Mouse (Mus musculus) right cerebral cortex, postnatal 25 days (tissue): ENCODE results near the gene Bphl.
A peak's percentile ranks its signal among the peaks of the same experiment; 100 is the strongest.

Experiments
- DNase-seq: peaks from one replicate; pipeline ENCODE4 v3.0.0; 2022

Bphl gene

GRCm38 (mm10) chr13:34037172-34038055 lies at the start of gene Bphl:
Bphl (plus strand) TSS chr13:34037597.
- DNase-seq: peak; percentile 92

GRCm38 (mm10) chr13:33989625-33990024 lies 47.8 kb upstream of the Bphl start:
- DNase-seq: no peak

GRCm38 (mm10) chr13:33995197-33995596 lies 42.2 kb upstream of the Bphl start:
- peak; percentile 46 for DNase-seq

DNA sequence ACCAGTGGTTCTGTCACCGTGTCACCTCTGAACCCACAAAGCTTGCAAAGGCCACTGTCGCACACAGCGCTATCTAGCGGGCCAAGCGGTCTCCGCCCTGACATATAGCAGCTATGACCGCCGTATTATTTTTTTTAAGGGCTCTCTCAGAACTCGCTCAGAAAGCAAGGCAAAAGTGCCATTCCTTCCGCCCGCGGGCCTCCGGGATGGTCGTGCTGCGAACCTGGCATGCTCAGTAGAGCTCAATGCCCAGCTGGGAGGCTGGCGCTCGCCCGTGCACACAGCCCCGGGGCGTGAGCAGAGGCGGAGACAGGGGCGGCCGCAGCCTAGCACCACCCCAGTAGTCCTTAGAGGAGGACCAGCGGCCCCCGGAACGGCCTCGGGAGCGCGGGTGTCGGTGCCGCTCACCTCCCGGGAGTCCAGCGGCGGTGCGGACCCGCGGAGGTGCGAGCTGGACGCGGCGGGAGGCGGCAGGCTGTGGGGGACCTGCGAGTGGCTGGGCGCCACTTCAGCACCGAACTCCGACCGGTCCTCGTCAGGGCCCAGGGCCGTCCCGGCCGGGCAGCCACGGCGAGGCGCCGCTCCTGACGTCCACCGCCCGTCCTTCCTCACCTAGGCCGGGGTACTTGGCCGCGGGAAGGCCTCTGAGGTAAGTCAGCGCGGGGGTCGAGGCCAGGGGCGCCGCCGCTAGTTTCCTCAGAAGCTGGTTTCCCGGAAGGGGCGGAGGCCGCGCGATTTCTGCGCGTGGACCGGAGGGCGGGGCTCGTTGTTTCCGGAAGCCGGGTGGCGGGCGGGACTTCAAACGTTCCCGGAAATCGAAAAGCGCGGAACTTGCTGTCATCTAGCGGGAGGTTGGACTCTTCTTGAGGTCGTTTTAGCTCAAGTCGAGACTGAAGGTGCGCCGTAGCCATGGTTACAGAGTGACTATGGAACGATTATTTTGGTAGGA lies 35.1 kb upstream of the Bphl start, which contains the start of the genes Ripk1 and Serpinb6a:
Gene Ripk1 (plus strand): TSS at position 306 of the 949 bp plus-strand sequence.
Gene Serpinb6a (minus strand): TSS at position 737 of the 949 bp plus-strand sequence.
- DNase-seq: peak; percentile 89

DNA sequence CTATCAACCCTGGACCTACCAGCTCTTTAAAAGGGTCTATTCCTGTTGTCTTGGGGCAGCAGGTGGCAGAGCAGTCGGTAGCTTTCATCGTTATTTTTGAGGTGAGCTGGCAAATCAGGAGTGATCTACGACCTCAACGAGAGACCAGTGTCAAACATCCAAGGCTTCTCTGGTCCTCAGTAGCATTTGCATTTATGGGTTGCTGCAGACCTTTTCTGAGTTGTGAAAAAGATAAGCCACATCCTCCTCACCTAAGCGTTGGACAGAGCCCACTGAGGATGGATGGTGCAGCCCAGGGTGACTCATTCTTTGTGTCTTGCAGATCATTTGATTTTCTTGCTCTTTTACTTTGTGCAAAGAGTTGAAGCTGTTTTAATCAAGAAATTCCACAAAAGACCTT lies 34.3 kb upstream of the Bphl start:
- no peak for DNase-seq

GRCm38 (mm10) chr13:34007234-34007633 lies 30.2 kb upstream of the Bphl start:
- DNase-seq: no peak

DNA sequence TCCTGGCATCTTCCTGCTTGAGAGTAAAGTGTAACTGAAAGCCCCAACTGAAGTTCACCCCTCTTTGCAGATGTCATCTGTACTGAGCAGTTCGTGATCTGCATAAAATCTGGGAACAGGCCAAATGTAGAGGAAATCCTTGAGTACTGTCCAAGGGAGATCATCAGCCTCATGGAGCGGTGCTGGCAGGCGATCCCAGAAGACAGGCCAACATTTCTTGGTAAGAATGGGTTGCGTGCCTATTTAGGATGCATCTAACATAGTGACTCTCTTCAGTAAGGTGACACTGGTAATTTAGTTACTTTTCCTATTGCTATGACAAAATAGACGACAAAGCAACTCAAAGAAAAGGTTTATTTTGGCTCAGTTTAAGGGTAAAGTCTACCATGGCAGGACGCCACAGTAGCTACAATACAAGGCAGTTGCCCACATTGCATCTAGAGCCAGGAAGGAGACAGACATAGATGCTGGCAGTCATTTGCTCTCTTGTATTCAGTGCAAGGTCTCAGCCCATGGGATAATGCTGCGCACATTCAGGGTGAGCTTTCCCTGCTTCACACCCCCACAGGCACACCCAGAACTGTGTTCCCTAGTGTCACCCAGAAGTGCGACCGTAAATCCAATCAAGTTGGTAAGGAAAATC lies 20.3 kb upstream of the Bphl start:
- DNase-seq: no peak

- DNase-seq: no peak
Measured at GRCm38 (mm10) chr13:34018521-34018920, 18.9 kb upstream of the Bphl start.

DNA sequence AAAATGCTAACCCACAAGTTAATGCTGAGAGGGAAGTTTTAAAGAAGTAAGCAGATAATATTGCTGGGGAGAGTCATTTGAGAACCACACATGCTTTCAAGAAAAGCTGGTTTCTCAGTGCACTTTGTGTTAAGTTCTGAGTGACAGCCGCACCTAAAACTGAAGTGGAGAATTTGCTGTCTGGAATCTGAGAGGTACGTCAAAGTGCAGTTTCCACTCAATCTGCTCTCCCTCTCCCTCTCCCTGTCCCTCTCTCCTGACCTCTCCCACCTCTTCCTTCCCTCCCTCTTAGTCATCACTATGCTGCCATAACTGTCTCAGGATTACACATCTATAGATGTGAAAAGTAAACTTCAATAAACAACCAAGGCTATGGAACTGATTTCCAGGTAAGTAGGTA lies 15.4 kb upstream of the Bphl start:
- DNase-seq: no peak

GRCm38 (mm10) chr13:34032041-34032440 lies 5.4 kb upstream of the Bphl start:
- no peak for DNase-seq

DNA sequence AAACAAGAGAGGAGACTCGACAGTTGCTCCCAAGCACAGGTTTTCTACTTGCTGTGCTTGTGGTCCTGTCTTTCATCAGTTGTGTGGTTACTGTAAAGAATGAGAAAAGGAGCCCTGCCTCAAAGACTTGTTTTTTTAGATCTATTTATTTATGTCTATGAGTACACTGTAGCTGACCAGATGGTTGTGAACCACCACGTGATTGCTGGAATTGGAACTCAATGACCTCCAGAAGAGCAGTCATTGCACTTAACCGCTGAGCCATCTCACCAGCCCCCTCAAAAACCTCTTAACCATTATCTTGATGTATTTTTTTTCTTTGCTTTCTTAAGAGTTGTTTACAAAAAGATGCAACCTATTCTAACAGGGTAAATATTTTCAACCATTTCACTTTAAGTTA lies 2.0 kb upstream of the Bphl start:
- DNase-seq: no peak

DNA sequence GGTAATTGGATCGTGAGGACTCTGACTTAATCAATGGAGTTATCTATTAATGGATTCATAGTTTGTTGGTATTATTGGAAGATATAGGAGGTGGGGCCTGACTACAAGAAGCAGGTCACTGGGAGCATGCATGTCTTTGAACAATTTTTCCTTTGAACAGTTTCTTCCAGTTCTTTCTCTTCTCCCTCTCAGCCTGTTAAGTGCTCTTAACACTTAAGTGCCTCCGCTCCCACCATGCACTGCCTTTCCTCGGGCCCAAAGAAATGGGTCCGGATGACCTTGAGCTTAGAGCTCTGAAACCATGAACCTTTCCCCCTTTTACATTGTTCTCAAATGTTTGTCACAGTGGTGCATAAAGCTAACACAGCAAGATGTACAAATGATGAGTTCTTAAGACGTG lies 671 bp upstream of the Bphl start:
- DNase-seq: no peak

- DNase-seq: no peak
Measured at GRCm38 (mm10) chr13:34038056-34038432, 647 bp downstream of the Bphl start.

DNA sequence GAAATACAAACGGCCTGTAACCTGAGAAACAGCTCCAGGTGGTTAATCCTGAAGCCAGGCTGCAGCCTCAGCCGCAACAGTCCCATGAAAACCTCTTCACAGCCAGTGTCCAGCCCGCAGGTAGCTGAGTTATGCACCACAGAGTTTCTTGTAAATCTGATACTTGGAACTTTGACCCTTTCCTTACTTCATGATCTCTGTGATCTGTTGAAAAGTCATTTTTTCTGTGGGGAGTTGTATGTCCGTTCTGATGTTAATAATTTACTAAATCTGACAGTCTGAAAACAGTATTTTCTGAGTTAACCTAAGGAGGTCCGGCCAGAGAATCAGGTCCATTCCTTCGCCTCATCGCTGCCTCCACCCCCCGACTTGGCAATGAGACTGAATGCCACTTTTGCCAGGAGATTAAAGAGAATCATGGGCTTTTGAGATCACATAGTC lies 1.5 kb downstream of the Bphl start:
- no peak for DNase-seq

- DNase-seq: no peak
Measured at GRCm38 (mm10) chr13:34040091-34040490, 2.7 kb downstream of the Bphl start.

DNA sequence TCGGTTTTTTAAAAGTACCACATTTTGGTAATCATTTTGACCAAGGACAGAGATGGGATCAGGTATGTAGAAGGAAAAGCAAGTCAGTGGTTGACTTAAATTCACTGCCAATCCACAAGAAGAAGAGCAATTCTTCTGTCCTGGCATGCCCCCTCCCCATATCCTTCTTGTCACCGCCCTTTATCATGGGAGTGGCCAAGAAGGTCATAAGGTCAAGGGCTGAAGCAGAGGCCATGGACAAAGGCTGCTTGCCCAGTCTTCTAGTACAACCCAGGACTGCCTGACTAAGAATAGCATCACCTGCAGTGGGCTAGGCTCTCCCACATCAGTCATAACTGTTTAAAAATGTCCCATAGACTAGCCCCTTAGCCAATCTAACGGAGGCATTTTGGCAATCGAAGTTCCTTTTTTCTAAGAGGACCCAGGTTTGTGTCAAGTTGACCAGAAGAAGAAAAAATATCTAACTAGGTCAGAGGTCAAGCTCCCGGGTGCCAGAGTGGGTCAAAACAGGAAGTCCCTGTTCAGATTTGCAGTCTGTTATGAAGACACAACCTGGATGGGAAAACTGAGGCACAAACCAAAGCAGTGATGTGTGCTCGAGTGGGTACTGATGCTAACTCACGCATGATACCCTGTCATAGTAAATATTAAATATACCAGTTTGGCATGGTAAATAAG lies 6.5 kb downstream of the Bphl start:
- DNase-seq: no peak

DNA sequence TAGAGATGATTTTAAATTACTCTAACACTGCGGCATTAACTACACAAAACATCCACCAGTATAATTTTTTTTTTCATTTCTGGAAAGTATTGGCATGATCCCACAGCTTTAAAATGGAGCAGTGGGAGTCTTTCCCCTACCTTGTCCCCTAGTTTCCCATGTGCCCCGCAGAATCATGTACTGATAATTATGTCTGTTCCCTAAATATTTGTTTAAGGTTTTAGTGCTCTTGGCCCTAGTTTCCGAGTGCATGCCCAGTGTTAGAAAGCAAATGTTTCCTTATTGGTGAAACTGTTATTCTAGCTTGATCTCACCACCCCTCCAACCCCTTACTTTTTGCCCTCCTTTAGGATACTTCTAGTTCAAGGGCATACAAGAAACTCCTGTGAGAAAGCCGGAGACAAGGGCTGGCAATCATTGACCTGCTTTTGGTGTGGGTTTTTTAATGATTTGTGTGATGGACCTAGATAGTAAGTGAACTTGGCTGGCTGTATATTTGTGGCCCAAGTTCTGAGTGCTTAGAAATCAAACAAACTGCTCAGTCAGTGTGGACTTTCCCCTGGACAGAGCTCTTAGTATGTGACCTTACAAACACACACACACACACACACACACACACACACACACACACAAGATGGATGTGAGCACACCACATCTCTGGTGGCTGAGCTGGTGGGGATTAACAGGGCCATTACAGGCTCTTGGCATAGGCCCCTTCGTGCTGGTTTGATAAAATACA lies 8.3 kb downstream of the Bphl start:
- no peak for DNase-seq

DNA sequence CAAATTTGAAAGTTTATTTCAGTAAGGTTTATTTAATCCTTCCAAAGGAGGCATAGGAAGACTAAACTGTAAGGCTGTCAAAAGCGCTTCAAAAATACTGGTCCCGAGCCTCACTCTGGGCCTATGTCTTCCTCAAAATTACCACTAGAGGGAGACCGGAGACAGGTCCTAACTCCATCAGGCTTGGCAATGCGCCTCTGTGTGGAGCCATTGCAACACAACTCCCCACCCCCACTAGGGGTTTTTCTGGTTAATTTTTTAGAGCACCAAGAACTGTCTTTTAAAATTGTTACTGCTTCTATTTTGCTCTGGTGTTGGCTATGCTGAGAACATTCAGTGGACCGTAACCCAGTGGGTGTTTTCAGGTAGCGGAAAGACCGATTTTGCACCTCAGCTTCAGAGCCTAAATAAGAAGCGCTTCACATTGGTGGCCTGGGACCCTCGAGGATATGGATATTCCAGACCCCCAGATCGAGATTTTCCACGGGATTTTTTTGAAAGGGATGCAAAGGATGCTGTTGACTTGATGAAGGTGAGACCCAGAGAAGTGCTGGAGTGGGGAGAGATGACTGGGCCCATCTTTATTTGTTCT lies 9.1 kb downstream of the Bphl start:
- peak; percentile 77 for DNase-seq

GRCm38 (mm10) chr13:34047526-34047925 lies 10.1 kb downstream of the Bphl start:
- no peak for DNase-seq

GRCm38 (mm10) chr13:34050479-34050878 lies 13.1 kb downstream of the Bphl start:
- DNase-seq: peak; percentile 41

DNA sequence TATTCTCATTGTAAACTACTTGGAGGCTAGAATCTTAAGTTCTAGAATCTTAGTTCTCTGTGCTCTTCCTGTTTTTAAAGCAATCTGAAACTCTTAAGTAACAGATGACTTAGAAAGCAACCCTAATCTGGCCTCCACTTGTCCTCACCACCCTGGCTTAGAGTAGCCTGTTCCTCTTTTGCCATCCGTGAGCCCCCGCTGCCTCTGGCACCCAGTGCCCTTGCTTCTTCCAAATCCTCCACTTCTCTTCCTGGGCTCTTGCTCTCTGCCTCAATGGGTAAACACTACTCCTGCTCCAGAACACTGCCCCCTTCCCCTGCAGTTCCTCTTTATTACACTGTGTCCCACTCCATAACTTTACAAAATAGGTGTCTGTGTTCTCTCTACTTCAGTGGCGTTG lies 14.3 kb downstream of the Bphl start:
- DNase-seq: no peak
